Mouse (Mus musculus) hindbrain, embryonic 12.5 days (tissue): ENCODE results near the gene Psmb10. TPM values are rescaled to one million over a fixed set of nuclear protein-coding genes. Genes with fewer than 3 reads are reported as not detected.

Source experiments
- ATAC-seq: fragments of 200-750 bp; cut with Nextera tagmentation; 2 replicates; pipeline ENCODE4 v1.8.0; 2017; ENCODE audit warnings: moderate TSS enrichment; ENCODE audit not compliant: low FRiP score
- H3K27ac ChIP-seq: fragments of 300-500 bp; sonication (generic); 2 replicates; pipeline ENCODE4 v1.5.1; 2016; ENCODE audit warnings: mild to moderate bottlenecking
- H3K27me3 ChIP-seq: fragments of 300-500 bp; sonication (generic); 2 replicates; pipeline ENCODE4 v1.6.1; 2016; ENCODE audit warnings: mild to moderate bottlenecking
- H3K36me3 ChIP-seq: fragments of 300-500 bp; sonication (generic); 2 replicates; pipeline ENCODE4 v1.6.1; 2016; ENCODE audit warnings: mild to moderate bottlenecking
- H3K4me1 ChIP-seq: fragments of 300-500 bp; sonication (generic); 2 replicates; pipeline ENCODE4 v1.6.1; 2016
- H3K4me2 ChIP-seq: fragments of 300-500 bp; sonication (generic); replicated peaks from 2 replicates; pipeline ENCODE4 v1.6.1; 2016; ENCODE audit warnings: mild to moderate bottlenecking
- H3K4me3 ChIP-seq: fragments of 300-500 bp; sonication (generic); 2 replicates; pipeline ENCODE4 v1.5.1; 2016; ENCODE audit warnings: mild to moderate bottlenecking
- H3K9ac ChIP-seq: fragments of 300-500 bp; sonication (generic); 2 replicates; pipeline ENCODE4 v1.6.1; 2016; ENCODE audit warnings: mild to moderate bottlenecking, moderate library complexity
- H3K9me3 ChIP-seq: fragments of 300-500 bp; sonication (generic); replicated peaks from 2 replicates; pipeline ENCODE4 v1.6.1; 2016; ENCODE audit warnings: mild to moderate bottlenecking
- WGBS: fragments of 180-500 bp; shearing (Covaris S2); methylation state at CpG from one replicate; pipeline ENCODE4 v1.1.7; 2016; 5-methylcytosine and 5-hydroxymethylcytosine counted together
- polyA plus RNA-seq: library from polyadenylated mRNA; unstranded; fragments of >200 nt; fragmentation: Nextera tagmentation; extraction: Ambion mirVana; gene quantifications from 2 replicates; pipeline ENCODE4 v1.2.1, GENCODE M21; 2016

Psmb10 gene
- polyA plus RNA-seq, 1 experiment from 2014 or later: 27.3 TPM

DNA sequence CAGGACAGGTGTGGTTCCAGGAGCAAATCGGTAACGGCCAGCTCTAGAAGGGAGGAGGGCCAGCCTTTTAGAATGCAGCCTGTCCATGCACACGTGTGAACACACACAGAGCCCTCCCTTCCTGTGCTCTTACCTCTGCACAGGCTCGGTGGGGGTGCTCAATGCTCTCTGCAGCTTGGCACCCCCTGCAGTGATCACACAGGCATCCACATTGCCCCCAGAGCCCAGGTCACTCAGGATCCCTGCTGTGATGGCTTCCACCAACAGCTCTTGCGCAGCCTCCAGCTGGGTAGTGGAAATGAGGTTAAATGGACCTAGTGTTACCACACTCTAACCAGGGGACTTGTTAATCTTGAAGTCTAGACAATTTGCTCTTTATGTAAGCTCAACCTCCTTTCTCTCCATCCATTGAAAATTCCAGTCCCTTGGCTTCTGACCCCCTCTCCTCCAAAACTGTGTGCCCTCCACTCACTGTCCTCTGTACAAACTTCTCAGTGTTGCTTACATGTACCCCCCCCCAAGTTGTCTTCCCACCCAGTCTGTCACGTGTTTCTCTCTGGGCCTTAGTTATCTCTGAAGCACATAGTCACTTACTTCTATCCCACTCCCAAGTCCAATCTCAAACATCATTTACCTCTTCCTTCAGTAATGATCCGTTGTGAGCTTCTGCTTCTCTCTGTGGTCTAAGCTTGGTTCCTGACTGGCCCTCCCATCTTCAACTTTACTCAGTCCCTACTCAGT is 2.2 kb downstream of the Psmb10 start:
- WGBS: 34% methylated on average over 7 of the region's 7 CpGs
- Histone ChIP-seq H3K27me3 (no peaks in the 10 kb centered on the region), H3K27ac (peak overlapping the region; percentile 92; the same call in 1 of the 2 replicates), H3K9ac (peak overlapping the region; percentile 76), H3K4me1 (peaks cover 20% of the 10 kb centered on the region), H3K4me2 (peak overlapping the region; percentile 91), H3K4me3 (peak overlapping the region; percentile 68), H3K9me3 (no peaks in the 10 kb centered on the region), H3K36me3 (peaks cover 10% of the 10 kb centered on the region; the same call in 1 of the 2 replicates)
- ATAC-seq: no peak

DNA sequence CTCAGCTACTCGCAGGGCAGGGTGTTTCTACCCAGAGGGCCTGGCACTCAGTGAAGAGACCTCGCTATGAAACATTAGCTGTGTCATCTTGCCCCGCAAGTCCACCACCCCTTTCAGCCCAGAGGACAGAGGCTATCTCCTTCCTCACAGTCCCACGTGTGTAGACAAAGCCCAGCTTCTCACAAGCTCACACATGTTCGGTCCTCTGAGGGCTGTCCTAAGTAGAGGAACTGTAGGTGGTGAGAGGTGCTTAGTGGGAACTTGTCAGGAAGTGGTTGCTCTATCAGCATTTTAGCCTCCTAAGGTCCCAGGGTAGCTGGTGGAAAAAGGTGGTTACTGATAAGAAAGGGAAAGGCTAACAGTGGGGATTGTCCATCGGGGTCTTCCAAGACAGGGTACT is 3.1 kb downstream of the Psmb10 start:
- Histone ChIP-seq H3K4me3 (no peak overlapping the region), H3K4me1 (peaks cover 25% of the 10 kb centered on the region), H3K9me3 (no peaks in the 10 kb centered on the region), H3K4me2 (no peak overlapping the region), H3K27ac (no peak overlapping the region), H3K36me3 (peaks cover 13% of the 10 kb centered on the region; the same call in 1 of the 2 replicates), H3K9ac (no peak overlapping the region), H3K27me3 (no peaks in the 10 kb centered on the region)
- no peak for ATAC-seq
- WGBS: 83% methylated on average over 6 of the region's 6 CpGs

DNA sequence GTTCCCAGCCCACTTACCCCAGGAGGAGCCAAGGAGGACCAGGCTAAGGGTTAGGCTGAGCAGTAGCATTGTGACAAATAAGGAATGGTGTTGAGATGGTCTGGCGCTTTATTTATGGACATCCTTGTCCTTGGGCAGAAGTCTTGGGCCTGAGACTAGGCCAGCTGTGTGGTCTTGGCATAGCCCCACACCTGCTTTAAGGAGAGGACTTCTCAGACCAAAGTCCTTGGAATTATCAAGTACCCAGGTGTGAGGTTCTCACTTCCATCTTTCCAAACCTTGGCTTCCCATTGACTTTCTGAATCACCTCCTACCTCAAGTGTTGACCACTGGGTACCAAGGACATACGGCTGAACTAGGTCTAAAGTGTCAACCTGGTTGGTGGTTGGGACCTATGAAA is 4.5 kb downstream of the Psmb10 start, which contains the start of gene Ctrl:
TSS of gene Ctrl (minus strand) at position 101 of the 400 bp plus-strand sequence.
- H3K9ac ChIP-seq: no peak within 1 kb of the TSS
- H3K4me3 ChIP-seq: no peak within 1 kb of the TSS
- H3K27ac ChIP-seq: no peak within 1 kb of the TSS
- H3K9me3 ChIP-seq: no peaks in the 10 kb centered on the region
- no peak within 1 kb of the TSS for H3K4me2 ChIP-seq
- no peaks in the 10 kb centered on the region for H3K27me3 ChIP-seq
- ATAC-seq: no peak
- peaks cover 25% of the 10 kb centered on the region for H3K4me1 ChIP-seq
- H3K36me3 ChIP-seq: peaks cover 21% of the 10 kb centered on the region; the same call in 1 of the 2 replicates
- 84% methylated on average over 2 of the region's 2 CpGs for WGBS

DNA sequence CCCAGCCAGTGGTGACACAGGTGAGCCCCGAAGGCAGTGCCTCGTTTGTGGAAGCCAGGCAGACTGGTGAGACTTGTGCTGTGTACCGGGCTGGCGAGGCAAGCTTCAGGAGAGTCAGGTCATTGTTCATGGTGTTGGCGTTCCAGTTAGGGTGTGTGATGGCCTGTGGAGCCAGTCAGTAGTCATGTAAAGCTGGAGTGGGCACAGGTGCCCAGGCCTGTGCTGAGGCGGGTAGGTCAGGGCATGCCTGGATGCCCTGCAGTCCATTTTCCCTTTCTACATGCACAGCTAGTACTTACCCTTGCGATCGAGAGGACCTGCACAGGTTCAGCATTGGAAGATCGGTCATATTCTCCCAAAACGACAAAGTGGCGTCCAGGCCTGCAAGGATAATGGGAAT is 5.7 kb downstream of the Psmb10 start:
- H3K27ac ChIP-seq: no peak overlapping the region
- no peaks in the 10 kb centered on the region for H3K9me3 ChIP-seq
- no peak overlapping the region for H3K4me2 ChIP-seq
- ATAC-seq: no peak
- H3K36me3 ChIP-seq: peaks cover 21% of the 10 kb centered on the region; the same call in 1 of the 2 replicates
- H3K4me1 ChIP-seq: peaks cover 18% of the 10 kb centered on the region
- WGBS: 92% methylated on average over 11 of the region's 11 CpGs
- no peak overlapping the region for H3K9ac ChIP-seq
- no peak overlapping the region for H3K4me3 ChIP-seq
- H3K27me3 ChIP-seq: no peaks in the 10 kb centered on the region

DNA sequence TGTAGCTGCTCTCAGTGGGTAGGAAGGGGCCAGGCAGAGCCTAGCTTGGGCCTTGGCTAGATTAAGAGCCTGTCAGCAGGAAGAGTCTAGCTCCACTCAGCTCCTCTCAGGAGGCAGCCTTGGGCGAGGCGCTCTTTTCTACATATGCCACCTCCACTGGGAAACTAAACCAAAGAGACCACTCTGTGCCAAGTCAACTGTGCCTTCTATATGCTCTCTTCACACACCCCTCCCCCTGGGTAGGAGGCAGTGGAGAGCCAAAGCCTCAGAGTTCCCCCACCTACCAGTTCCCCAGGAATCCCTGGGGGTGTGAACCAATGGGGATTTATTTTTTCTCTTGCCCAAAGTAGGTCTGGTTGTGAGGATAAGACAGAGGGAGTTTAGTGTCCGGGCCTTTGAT is 7.0 kb downstream of the Psmb10 start:
- H3K4me2 ChIP-seq: no peak overlapping the region
- no peak overlapping the region for H3K9ac ChIP-seq
- no peak overlapping the region for H3K27ac ChIP-seq
- H3K36me3 ChIP-seq: peaks cover 21% of the 10 kb centered on the region; the same call in 1 of the 2 replicates
- no peaks in the 10 kb centered on the region for H3K9me3 ChIP-seq
- WGBS: 97% methylated on average over 3 of the region's 3 CpGs
- H3K4me3 ChIP-seq: no peak overlapping the region
- ATAC-seq: 0 out of 2 replicates have a peak, but pooled peaks have one; percentile 3
- no peaks in the 10 kb centered on the region for H3K27me3 ChIP-seq
- peaks cover 15% of the 10 kb centered on the region for H3K4me1 ChIP-seq

DNA sequence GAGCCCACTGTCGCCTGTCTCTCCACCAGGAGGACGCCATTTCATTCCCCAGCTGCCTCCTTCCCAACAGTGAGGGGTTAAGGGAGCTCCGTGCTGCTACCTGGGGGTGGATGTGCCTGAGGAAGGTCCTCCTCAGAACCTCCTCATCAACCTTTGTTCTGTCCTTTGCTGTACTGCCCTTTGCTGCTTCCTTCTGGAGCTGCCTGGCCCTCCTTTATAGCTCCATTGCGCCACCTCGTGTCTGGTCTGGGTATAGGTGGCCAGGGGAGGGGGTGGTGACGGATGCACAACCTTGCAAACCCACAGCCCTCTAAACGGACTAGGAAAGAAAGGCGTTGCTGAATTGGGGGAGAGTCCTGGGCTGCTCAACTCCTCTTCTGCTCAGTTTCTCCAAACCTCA is 7.6 kb downstream of the Psmb10 start:
- peak; percentile 80 for ATAC-seq
- peaks cover 21% of the 10 kb centered on the region; the same call in 1 of the 2 replicates for H3K36me3 ChIP-seq
- H3K4me1 ChIP-seq: peaks cover 10% of the 10 kb centered on the region; the same call in 1 of the 2 replicates
- H3K9ac ChIP-seq: peak overlapping the region; percentile 28; the same call in 1 of the 2 replicates
- H3K27ac ChIP-seq: peak overlapping the region; percentile 53
- no peaks in the 10 kb centered on the region for H3K9me3 ChIP-seq
- WGBS: 10% methylated on average over 8 of the region's 8 CpGs
- no peak overlapping the region for H3K4me2 ChIP-seq
- H3K27me3 ChIP-seq: no peaks in the 10 kb centered on the region
- no peak overlapping the region for H3K4me3 ChIP-seq

DNA sequence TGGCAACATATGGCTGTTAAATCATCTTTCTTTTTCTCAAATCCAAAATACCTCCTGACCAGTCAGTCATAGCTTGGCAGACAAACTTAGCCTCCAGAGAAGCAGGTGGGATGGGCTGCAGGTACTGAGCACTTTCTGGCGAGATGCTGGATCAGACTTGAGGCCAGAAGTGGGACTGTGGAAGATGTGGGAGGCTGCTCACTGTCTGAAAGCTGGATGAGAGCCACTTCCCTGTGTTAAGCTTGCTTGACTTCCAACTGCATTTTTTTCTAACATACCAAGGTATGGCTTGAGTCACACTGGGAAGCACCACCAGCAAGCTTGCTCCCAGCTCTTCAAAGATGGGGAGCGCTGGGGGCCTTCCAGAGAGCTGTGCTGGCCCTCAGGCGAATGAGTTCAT is 13.1 kb downstream of the Psmb10 start:
- H3K9ac ChIP-seq: peak overlapping the region; percentile 38; the same call in 1 of the 2 replicates
- WGBS: 79% methylated on average over 3 of the region's 3 CpGs
- no peak overlapping the region for H3K4me3 ChIP-seq

DNA sequence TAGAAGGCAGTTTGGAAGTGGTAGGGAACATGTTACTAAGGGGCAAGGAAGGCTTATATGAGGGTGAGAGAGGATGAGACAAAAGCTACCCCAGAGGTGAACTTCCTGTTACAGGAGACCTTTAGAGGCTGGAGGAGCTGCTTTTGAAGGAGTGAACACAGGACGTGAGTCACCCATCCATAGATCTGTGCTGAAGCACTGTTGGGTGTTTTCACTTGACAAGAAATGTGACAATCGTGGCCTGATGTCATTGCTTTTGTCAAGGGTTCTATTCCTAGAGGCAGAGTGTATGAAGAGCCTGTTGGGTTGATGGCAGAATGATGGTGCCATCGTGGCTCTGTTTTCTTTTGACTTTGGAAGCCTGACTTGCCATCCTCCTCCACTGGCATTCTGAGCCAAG is 18.9 kb downstream of the Psmb10 start:
- WGBS: 86% methylated on average over 3 of the region's 3 CpGs
- H3K27ac ChIP-seq: no peak overlapping the region
- ATAC-seq: no peak

More for the DNA sequence above, 13.1 kb downstream of the Psmb10 start:
- Histone ChIP-seq H3K4me1 (0 out of 2 replicates have a peak, but pooled peaks cover 3% of the 10 kb centered on the region), H3K27ac (no peak overlapping the region), H3K4me2 (no peak overlapping the region), H3K9me3 (no peaks in the 10 kb centered on the region), H3K27me3 (no peaks in the 10 kb centered on the region), H3K36me3 (peaks cover 9% of the 10 kb centered on the region; the same call in 1 of the 2 replicates)
- ATAC-seq: no peak

DNA sequence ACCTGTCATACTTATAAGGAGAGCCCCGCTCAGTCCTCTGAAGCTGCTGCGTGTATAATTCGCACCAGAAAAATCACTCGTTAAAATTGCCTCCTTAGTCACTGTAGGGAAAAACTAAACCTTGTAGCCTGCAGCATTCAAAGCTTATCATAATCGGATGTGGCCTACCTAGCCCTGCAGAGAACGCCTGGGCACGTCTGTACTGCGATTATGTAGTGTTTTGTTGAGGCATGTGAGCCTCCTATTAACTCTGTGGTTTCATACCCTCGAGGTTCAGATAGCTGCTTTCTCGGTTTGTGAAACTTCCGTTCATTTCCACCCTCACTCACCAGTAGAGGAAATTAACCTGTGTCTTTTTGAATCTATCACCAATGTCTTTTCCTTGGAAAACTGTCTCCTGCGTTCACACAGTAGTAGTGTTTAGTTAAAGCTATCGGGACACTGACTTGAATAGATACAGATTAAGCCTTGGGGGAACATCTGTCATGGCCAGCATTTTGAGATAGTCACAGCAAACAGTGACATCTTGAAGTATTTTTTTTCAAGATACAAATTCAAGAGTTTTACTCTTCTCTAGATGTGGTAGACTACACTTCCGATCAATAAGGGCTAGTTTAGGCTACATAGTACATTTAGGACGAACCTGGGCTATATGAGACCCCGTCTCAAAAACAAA is 37.2 kb downstream of the Psmb10 start:
- H3K4me2 ChIP-seq: peak overlapping the region; percentile 86
- H3K9me3 ChIP-seq: no peaks in the 10 kb centered on the region
- peaks cover 7% of the 10 kb centered on the region for H3K4me1 ChIP-seq
- H3K27me3 ChIP-seq: no peaks in the 10 kb centered on the region
- no peak; the same call in 1 of the 2 replicates for ATAC-seq
- H3K9ac ChIP-seq: peak overlapping the region; percentile 99
- peak overlapping the region; percentile 89 for H3K27ac ChIP-seq
- no peaks in the 10 kb centered on the region for H3K36me3 ChIP-seq
- whole genome bisulfite sequencing: 43% methylated on average over 16 of the region's 16 CpGs
- peak overlapping the region; percentile 97 for H3K4me3 ChIP-seq

More for the DNA sequence above, 18.9 kb downstream of the Psmb10 start:
- no peak overlapping the region for H3K4me3 ChIP-seq
- no peaks in the 10 kb centered on the region for H3K9me3 ChIP-seq
- H3K36me3 ChIP-seq: peaks cover 10% of the 10 kb centered on the region
- H3K4me2 ChIP-seq: no peak overlapping the region
- no peaks in the 10 kb centered on the region for H3K4me1 ChIP-seq
- no peak overlapping the region for H3K9ac ChIP-seq
- no peaks in the 10 kb centered on the region for H3K27me3 ChIP-seq

DNA sequence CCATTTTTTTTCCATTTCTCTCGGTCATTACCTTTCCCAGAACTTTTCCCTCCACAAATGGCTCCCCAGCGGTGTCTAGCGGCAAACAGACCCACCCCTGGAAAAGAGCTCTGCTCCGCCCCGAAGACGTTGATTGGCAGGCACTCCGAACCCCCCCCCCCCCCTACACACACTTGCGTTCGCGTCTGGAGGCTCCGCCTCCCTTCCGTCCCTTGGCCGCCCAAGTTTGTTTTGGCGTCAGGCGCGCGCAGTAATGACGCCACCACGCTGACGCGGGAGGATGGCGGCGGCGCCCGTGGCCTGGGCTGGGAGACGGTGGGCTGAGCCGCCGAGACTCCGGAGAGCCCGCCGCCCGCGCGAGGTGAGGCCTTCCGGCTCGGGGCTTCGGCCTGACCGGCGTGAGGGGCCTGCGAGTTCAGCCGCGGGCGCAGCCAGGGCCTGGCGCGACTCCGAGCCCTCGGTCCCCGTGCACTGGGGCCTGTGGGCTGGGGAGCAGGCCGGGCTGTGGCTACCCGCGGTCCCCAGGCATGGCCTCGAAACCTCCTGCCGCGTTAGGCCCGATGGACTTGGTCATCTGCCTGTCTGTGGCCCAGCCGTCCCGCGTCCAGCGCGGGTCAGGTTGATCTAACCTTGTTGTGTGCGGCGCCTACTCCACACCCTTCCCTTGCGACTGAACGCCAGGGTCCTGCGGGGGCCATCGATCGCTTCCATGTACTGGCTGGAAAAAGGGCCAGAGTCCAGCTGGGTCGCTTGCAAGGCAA is 37.9 kb downstream of the Psmb10 start, which contains the start of gene Pskh1:
TSS of gene Pskh1 (plus strand) at position 262 of the 761 bp plus-strand sequence.
- Histone ChIP-seq H3K4me3 (peak within 1 kb of the TSS; percentile 97), H3K27me3 (no peaks in the 10 kb centered on the region), H3K27ac (peak within 1 kb of the TSS; percentile 89), H3K36me3 (no peaks in the 10 kb centered on the region), H3K4me2 (peak within 1 kb of the TSS; percentile 86), H3K9me3 (no peaks in the 10 kb centered on the region), H3K9ac (peak within 1 kb of the TSS; percentile 99), H3K4me1 (peaks cover 7% of the 10 kb centered on the region)
- peak; percentile 95 for ATAC-seq
- WGBS: 1% methylated on average over 68 of the region's 68 CpGs

DNA sequence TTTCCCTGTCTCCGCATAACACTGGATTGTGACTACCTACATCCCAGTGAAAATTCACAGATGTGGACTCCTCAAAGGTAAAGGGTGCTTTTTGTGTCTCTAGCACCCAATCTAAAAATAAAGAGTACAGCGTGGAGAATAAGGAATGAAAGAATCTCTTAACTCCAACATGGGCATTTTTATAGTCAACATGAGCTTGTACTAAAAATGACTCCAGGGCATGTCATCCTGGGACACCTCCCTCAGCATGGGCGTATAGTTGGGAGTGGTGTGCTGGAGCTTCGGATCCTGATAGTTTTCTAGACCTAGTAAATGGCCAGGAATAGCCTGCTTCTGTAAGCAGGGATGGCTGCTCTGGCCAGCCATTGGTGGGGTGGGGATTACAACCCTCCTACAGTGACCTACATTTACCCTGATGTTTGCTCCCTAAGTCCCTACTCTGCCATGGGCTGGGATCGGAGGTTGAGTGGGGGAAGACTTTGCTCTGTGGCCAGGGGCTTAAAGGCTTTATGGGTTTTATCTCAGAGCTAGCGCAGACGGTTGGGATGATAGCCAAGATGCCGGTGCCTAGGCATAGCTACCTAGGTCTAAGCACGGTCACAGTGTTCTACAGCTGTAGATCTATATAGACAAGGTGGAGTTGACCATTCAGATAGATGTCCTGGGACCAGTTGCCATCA is 40.3 kb downstream of the Psmb10 start:
- Histone ChIP-seq H3K4me1 (peaks cover 16% of the 10 kb centered on the region), H3K4me2 (no peak overlapping the region), H3K4me3 (no peak overlapping the region), H3K27me3 (no peaks in the 10 kb centered on the region), H3K9me3 (no peaks in the 10 kb centered on the region), H3K27ac (no peak overlapping the region), H3K36me3 (peaks cover 14% of the 10 kb centered on the region; the same call in 1 of the 2 replicates), H3K9ac (no peak overlapping the region)
- ATAC-seq: no peak
- WGBS: 85% methylated on average over 9 of the region's 9 CpGs
